11 mouse cellular contexts compared by ENCODE assay signal in genomic region chr4:117392391-117392790, GRCm38 (mm10).
DNase-seq lines count a peak whose midpoint lies in the region; ATAC-seq and TF ChIP-seq lines count a peak whose summit lies in the region.
"Had no signal": no experiment of that assay in that cellular context is flagged by ENCODE, and none has a peak within 500 bp of the region (broad histone marks: within the 10 kb centered on the region; RNA-seq: fewer than 3 reads in every experiment).

No protein-coding gene starts in this region.

- no peaks in the 10 kb centered on the region for H3K9me3 ChIP-seq in heart, embryonic 14.5 days (ENCODE audit: control insufficient read depth, low read length)
- H3K9me3 ChIP-seq in stomach, embryonic 16.5 days (replicated peaks; ENCODE audit: control insufficient read depth, low read length) = no peaks in the 10 kb centered on the region
- no peaks in the 10 kb centered on the region for H3K9me3 ChIP-seq in stomach, postnatal 0 days (ENCODE audit: control insufficient read depth, low read length)
- no peaks in the 10 kb centered on the region for H3K9me3 ChIP-seq in liver, embryonic 12.5 days (replicated peaks)

- DNase-seq in heart, adult 11 months = no peak
- no peak for DNase-seq in stomach, postnatal 0 days (ENCODE audit: low spot score)
- no peak for DNase-seq in yolk sac, embryonic 10.5 days (ENCODE audit: low spot score)
- DNase-seq: cerebellum, postnatal 14 days; lung, adult 18-20 months had no signal

- no peak for ATAC-seq in heart, embryonic 14.5 days (ENCODE audit: insufficient number of reproducible peaks, insufficient read depth, low FRiP score, low read depth)
- ATAC-seq in stomach, embryonic 16.5 days (ENCODE audit: insufficient read depth, low FRiP score) = no peak
- no peak for ATAC-seq in stomach, postnatal 0 days (ENCODE audit: low FRiP score, low TSS enrichment)
- peak; percentile 63 for ATAC-seq in liver, embryonic 12.5 days
- no peak for ATAC-seq in cerebellum, adult (ENCODE audit: insufficient number of reproducible peaks, low FRiP score, low TSS enrichment)
- no peak for ATAC-seq in granulocyte monocyte progenitor cell, adult 5-6 weeks (replicated peaks; ENCODE audit: poor library complexity, severe bottlenecking)

- no peak overlapping the region for H3K9ac ChIP-seq in heart, embryonic 14.5 days (ENCODE audit: low read length)
- H3K9ac ChIP-seq in stomach, embryonic 16.5 days (ENCODE audit: low read length) = no peak overlapping the region
- no peak overlapping the region for H3K9ac ChIP-seq in stomach, postnatal 0 days (ENCODE audit: low read length)
- 0 out of 2 replicates have a peak overlapping the region, but pooled peaks have one; percentile 32 for H3K9ac ChIP-seq in liver, embryonic 12.5 days

- H3K36me3 ChIP-seq in heart, embryonic 14.5 days (ENCODE audit: control insufficient read depth, insufficient read depth, low read length) = no peaks in the 10 kb centered on the region
- H3K36me3 ChIP-seq in stomach, embryonic 16.5 days (ENCODE audit: control insufficient read depth, insufficient read depth, low read length) = no peaks in the 10 kb centered on the region
- no peaks in the 10 kb centered on the region for H3K36me3 ChIP-seq in stomach, postnatal 0 days (ENCODE audit: control insufficient read depth, insufficient read depth, low read length)
- H3K36me3 ChIP-seq in liver, embryonic 12.5 days = no peaks in the 10 kb centered on the region

- no peak overlapping the region for H3K27ac ChIP-seq in heart, embryonic 14.5 days (replicated peaks in 1 of 2; ENCODE audit: control insufficient read depth in 1 of 2, insufficient read depth in 1 of 2, low read depth in 2 of 2, low read length in 2 of 2)
- no peak overlapping the region for H3K27ac ChIP-seq in stomach, embryonic 16.5 days (ENCODE audit: low read length)
- H3K27ac ChIP-seq in stomach, postnatal 0 days (replicated peaks) = no peak overlapping the region
- no peak overlapping the region for H3K27ac ChIP-seq in liver, embryonic 12.5 days

- H3K4me3 ChIP-seq in heart, embryonic 14.5 days (ENCODE audit: control insufficient read depth in 1 of 2, insufficient read depth in 1 of 2, low read depth in 1 of 2, low read length in 2 of 2) = no peak overlapping the region
- H3K4me3 ChIP-seq in stomach, embryonic 16.5 days (replicated peaks; ENCODE audit: low read length) = no peak overlapping the region
- H3K4me3 ChIP-seq in stomach, postnatal 0 days (ENCODE audit: low read depth, low read length) = no peak overlapping the region
- peak overlapping the region; percentile 28; the same call in 1 of the 2 replicates for H3K4me3 ChIP-seq in liver, embryonic 12.5 days
- H3K4me3 ChIP-seq: myocyte had no signal

- peaks cover 8 to 15% of the 10 kb centered on the region in 2 experiments; a peak in 3 of 4 replicates for H3K4me1 ChIP-seq in heart, embryonic 14.5 days (ENCODE audit: control insufficient read depth in 2 of 2, insufficient read depth in 2 of 2, low read length in 2 of 2)
- H3K4me1 ChIP-seq in stomach, embryonic 16.5 days (ENCODE audit: control insufficient read depth, insufficient read depth, low read length) = peaks cover 7% of the 10 kb centered on the region
- H3K4me1 ChIP-seq in stomach, postnatal 0 days (replicated peaks; ENCODE audit: control insufficient read depth, insufficient read depth) = no peaks in the 10 kb centered on the region
- H3K4me1 ChIP-seq in liver, embryonic 12.5 days = peaks cover 30% of the 10 kb centered on the region

- TF ChIP-seq CTCF in stomach, postnatal 0 days (IDR thresholded peaks at IDR 0.05; ENCODE audit: low read depth) = no peak

- TF ChIP-seq EP300 in stomach, postnatal 0 days (optimal IDR thresholded peaks at IDR 0.05) = no peak

- 53% methylated on average over 2 of the region's 2 CpGs for WGBS in heart, embryonic 14.5 days
- WGBS in stomach, embryonic 16.5 days = 33% methylated on average over 2 of the region's 2 CpGs
- 60% methylated on average over 2 of the region's 2 CpGs for WGBS in stomach, postnatal 0 days
- WGBS in liver, embryonic 12.5 days (ENCODE audit: insufficient replicate concordance) = 31% methylated on average over 2 of the region's 2 CpGs

- H3K27me3 ChIP-seq in heart, embryonic 14.5 days (ENCODE audit: control insufficient read depth, insufficient read depth, low read length) = no peaks in the 10 kb centered on the region
- H3K27me3 ChIP-seq in stomach, embryonic 16.5 days (ENCODE audit: control insufficient read depth, insufficient read depth, low read length) = no peaks in the 10 kb centered on the region; the same call in 1 of the 2 replicates
- H3K27me3 ChIP-seq in stomach, postnatal 0 days (ENCODE audit: control insufficient read depth, insufficient read depth, low read length) = no peaks in the 10 kb centered on the region; the same call in 1 of the 2 replicates
- peaks cover 10% of the 10 kb centered on the region; the same call in 1 of the 2 replicates for H3K27me3 ChIP-seq in liver, embryonic 12.5 days (replicated peaks)

- peak overlapping the region; percentile 64 for H3K4me2 ChIP-seq in heart, embryonic 14.5 days (ENCODE audit: low read length)
- 0 out of 2 replicates have a peak overlapping the region, but pooled peaks have one; percentile 19 for H3K4me2 ChIP-seq in stomach, embryonic 16.5 days (ENCODE audit: low read depth, low read length)
- no peak overlapping the region for H3K4me2 ChIP-seq in stomach, postnatal 0 days (replicated peaks; ENCODE audit: low read depth)
- peak overlapping the region; percentile 55 for H3K4me2 ChIP-seq in liver, embryonic 12.5 days
